Mouse (Mus musculus) midbrain, embryonic 13.5 days (tissue): ENCODE measurements around the gene Smpdl3a. TPM values are rescaled to one million over a fixed set of nuclear protein-coding genes. Genes with fewer than 3 reads are reported as not detected.

Experiments used
- ATAC-seq: fragments of 200-750 bp; cut with Nextera tagmentation; 2 replicates; pipeline ENCODE4 v1.8.0; 2017; ENCODE audit warnings: mild to moderate bottlenecking, moderate TSS enrichment, moderate library complexity
- H3K27ac ChIP-seq: fragments of 300-500 bp; sonication (generic); 2 replicates; pipeline ENCODE4 v1.5.1; 2015; ENCODE audit warnings: inconsistent platforms, mild to moderate bottlenecking, moderate library complexity
- H3K27me3 ChIP-seq: fragments of 300-500 bp; sonication (generic); 2 replicates; pipeline ENCODE4 v1.6.1; 2015; ENCODE audit warnings: mild to moderate bottlenecking, inconsistent platforms
- H3K36me3 ChIP-seq: fragments of 300-500 bp; sonication (generic); 2 replicates; pipeline ENCODE4 v1.6.1; 2015; ENCODE audit warnings: mild to moderate bottlenecking, inconsistent platforms
- H3K4me1 ChIP-seq: fragments of 300-500 bp; sonication (generic); replicated peaks from 2 replicates; pipeline ENCODE4 v1.6.1; 2015; ENCODE audit warnings: inconsistent platforms
- H3K4me2 ChIP-seq: fragments of 300-500 bp; sonication (generic); replicated peaks from 2 replicates; pipeline ENCODE4 v1.6.1; 2015; ENCODE audit warnings: moderate library complexity, mild to moderate bottlenecking, inconsistent platforms
- H3K4me3 ChIP-seq: fragments of 300-500 bp; sonication (generic); replicated peaks from 2 replicates; pipeline ENCODE4 v1.5.1; 2015; ENCODE audit warnings: mild to moderate bottlenecking, inconsistent platforms
- H3K9ac ChIP-seq: fragments of 300-500 bp; sonication (generic); replicated peaks from 2 replicates; pipeline ENCODE4 v1.6.1; 2015; ENCODE audit warnings: mild to moderate bottlenecking, inconsistent platforms
- H3K9me3 ChIP-seq: fragments of 300-500 bp; sonication (generic); 2 replicates; pipeline ENCODE4 v1.6.1; 2016; ENCODE audit warnings: mild to moderate bottlenecking, inconsistent platforms
- WGBS: fragments of 180-500 bp; shearing (Covaris S2); methylation state at CpG from one replicate; pipeline ENCODE4 v1.1.7; 2015; 5-methylcytosine and 5-hydroxymethylcytosine counted together
- polyA plus RNA-seq: library from polyadenylated mRNA; unstranded; fragments of >200 nt; fragmentation: Nextera tagmentation; extraction: Ambion mirVana; gene quantifications from 2 replicates; pipeline ENCODE4 v1.2.1, GENCODE M21; 2015

The Smpdl3a gene
- polyA plus RNA-seq, 1 experiment from 2014 or later, result 14.1 TPM

DNA sequence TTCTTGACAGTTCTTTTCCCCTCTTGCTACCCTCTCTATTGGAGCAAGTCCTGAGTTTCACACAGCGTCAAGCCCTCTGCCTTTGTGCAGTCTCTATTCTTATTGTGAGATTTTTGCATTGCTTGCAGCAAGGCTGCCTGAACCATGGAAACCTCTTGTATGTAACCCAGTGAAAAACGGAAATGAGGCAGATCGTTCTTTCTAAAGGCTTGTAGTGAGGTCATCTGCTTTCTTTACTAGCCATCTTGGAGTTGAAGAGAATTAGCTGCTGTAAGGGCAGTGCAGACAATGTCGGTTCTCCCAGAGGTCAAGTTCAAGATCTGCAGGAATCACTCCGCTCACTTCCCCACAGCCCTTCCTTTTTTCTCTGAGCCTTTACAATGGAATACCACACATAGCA lies 34.5 kb downstream of the Smpdl3a start:
- no peak overlapping the region for H3K4me2 ChIP-seq
- peak; percentile 84 for ATAC-seq
- peaks cover 59% of the 10 kb centered on the region for H3K27me3 ChIP-seq
- no peak overlapping the region for H3K4me3 ChIP-seq
- no peaks in the 10 kb centered on the region for H3K36me3 ChIP-seq
- H3K27ac ChIP-seq, result no peak overlapping the region
- WGBS, result 4% methylated on average over 5 of the region's 5 CpGs
- H3K9ac ChIP-seq, result no peak overlapping the region
- peaks cover 15% of the 10 kb centered on the region; the same call in 1 of the 2 replicates for H3K4me1 ChIP-seq
- H3K9me3 ChIP-seq, result no peaks in the 10 kb centered on the region

DNA sequence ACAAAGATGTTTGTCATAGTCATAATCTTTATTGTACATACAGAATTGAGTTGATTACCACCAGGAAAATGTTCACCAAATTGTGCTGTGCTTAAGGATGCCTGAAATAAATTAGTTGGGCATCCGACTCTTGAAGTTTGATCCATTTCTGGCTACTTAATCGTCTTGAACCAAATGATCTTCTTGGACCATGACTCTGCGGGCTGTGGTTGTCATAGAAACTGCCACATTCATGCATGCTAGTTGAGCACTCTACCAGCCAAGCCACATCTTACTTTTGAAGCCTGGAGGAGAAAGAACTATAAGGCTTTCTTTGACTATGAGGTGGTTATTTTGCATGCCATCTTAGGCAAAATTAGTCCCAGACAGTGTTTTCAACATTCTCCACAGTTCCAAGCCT lies 35.5 kb downstream of the Smpdl3a start:
- no peak overlapping the region for H3K4me3 ChIP-seq
- no peaks in the 10 kb centered on the region for H3K36me3 ChIP-seq
- H3K4me1 ChIP-seq, result peaks cover 15% of the 10 kb centered on the region; the same call in 1 of the 2 replicates
- no peak overlapping the region for H3K9ac ChIP-seq
- 46% methylated on average over 3 of the region's 3 CpGs for WGBS
- H3K27me3 ChIP-seq, result peaks cover 61% of the 10 kb centered on the region
- H3K27ac ChIP-seq, result no peak overlapping the region
- no peak overlapping the region for H3K4me2 ChIP-seq
- no peaks in the 10 kb centered on the region for H3K9me3 ChIP-seq
- no peak for ATAC-seq

DNA sequence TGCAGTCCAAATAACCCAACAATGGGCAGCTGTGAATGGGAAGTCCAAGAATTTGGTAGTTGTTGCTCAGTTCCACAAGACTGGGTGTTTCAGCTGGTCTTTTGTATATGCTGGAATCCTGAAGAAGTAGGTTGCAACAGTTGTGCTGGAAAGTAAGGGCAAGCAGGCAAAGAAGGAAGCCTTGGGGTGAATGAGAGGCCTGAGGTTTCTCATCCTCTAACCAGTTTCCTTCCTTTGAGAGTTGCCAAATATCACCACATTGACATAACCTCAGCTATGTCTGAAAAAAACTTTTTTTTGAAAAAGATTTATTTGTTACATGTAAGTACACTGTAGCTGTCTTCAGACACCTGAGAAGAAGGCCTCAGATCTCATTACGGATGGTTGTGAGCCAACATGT lies 41.0 kb downstream of the Smpdl3a start:
- H3K27ac ChIP-seq, result no peak overlapping the region
- ATAC-seq, result no peak
- WGBS, result 98% methylated on average over 1 of the region's 1 CpGs
- H3K36me3 ChIP-seq, result no peaks in the 10 kb centered on the region
- no peaks in the 10 kb centered on the region for H3K9me3 ChIP-seq
- H3K4me2 ChIP-seq, result no peak overlapping the region
- H3K4me1 ChIP-seq, result no peaks in the 10 kb centered on the region
- H3K9ac ChIP-seq, result no peak overlapping the region
- peaks cover 39% of the 10 kb centered on the region for H3K27me3 ChIP-seq
- H3K4me3 ChIP-seq, result no peak overlapping the region

DNA sequence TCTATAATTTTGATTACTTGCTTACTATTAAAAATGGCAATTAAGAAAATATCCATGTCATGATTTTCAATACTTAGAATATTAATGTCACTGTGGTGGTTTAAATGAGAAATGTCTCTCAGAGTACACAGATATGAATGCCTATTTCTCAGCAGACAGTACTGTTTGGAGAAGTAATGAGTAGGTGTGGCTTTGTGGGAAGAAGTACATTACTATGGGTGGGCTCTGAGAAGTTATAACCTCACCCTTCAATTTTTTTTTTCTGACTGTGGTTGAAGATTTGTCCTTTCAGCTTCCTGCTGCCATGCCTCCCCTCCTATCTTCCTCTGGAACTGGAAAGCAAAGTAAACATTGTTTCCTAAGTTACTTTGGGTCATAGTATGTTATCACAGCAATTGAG lies 41.8 kb downstream of the Smpdl3a start:
- ATAC-seq, result no peak
- Histone ChIP-seq H3K4me1 (no peaks in the 10 kb centered on the region), H3K36me3 (no peaks in the 10 kb centered on the region), H3K4me2 (no peak overlapping the region), H3K27ac (no peak overlapping the region), H3K9me3 (no peaks in the 10 kb centered on the region), H3K27me3 (peaks cover 30% of the 10 kb centered on the region), H3K9ac (no peak overlapping the region), H3K4me3 (no peak overlapping the region)

DNA sequence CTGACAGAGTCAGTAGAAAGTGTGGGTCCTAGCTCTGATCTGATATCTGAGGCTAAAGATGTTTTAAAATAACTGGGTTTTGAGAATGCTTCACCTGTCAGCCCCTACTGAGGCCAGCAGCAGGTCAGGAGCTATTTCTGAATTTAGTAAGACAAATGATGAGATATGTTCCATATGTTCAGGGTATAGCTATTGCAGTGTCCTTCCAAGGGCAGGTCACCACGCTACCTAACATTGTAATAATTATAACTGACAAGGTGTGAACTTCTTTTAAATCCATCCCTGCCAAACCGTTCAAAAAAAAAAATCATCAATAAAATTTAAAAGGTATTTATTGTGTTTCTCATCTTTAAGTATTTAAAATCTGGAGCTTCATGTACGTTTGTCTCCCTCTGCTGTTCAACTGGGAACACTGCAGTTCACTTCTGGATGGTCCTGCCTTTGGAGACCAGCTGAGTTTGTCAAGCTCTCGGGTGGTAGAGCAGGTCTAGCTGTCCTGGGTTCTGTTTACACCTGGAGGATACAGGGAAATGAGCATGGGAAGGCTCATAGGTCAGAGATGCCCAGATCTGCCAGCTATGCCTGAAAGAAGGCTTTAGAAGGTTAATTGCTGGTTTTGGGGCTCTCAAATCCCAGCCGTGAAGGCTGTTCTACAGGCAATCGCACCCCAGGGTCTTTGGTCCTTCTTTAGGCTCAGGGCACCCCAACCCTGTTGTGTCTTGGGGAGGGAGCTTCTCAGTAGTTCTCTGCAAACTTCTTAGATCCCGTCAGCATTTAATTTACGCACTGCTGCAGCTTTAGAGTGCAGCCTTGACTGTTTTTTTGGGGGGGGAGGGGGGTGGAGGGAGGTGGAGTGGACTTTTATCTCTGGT lies 47.7 kb downstream of the Smpdl3a start:
- H3K9ac ChIP-seq, result no peak overlapping the region
- H3K9me3 ChIP-seq, result no peaks in the 10 kb centered on the region
- WGBS, result 41% methylated on average over 8 of the region's 8 CpGs
- no peak overlapping the region for H3K4me3 ChIP-seq
- peaks cover 8% of the 10 kb centered on the region for H3K27me3 ChIP-seq
- no peaks in the 10 kb centered on the region for H3K4me1 ChIP-seq
- peak; percentile 88 for ATAC-seq
- H3K27ac ChIP-seq, result no peak overlapping the region
- H3K36me3 ChIP-seq, result no peaks in the 10 kb centered on the region
- H3K4me2 ChIP-seq, result no peak overlapping the region

DNA sequence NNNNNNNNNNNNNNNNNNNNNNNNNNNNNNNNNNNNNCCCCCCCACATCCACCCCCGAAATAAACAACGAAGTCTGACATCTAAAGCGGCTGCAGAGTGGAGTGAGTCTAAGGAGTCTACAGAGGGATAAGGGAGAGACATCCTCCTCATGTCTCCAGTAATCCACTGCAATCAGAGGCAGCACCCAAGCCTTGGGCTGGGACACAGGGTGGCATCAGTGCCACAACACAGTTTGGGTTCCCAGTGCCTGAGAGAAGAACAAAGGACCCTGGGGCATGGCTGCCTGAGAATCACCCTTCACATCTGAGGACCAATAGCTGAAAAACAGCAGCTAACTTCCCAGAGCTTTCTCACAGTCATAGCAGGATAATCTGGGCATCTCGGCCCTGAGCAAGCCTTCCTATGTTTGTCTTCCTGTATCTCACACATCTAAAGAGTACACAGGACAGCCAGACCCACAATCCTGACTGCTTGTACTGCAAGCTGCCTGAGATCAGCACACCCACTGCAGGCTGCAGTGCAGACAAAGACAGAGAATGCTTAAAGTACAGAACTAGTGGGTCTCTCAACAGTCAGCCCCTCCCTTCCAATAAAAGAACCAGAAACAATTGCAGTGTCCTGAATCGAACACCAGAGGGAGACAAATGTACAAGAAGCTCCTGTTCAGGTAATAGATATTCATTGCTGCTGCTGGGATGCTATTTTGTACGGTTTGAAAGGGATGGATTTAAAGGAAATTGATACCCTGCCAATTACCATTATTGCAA lies 54.0 kb downstream of the Smpdl3a start:
- no peaks in the 10 kb centered on the region for H3K36me3 ChIP-seq
- H3K27me3 ChIP-seq, result no peaks in the 10 kb centered on the region
- H3K4me2 ChIP-seq, result no peak overlapping the region
- 0 out of 2 replicates have a peak overlapping the region, but pooled peaks have one; percentile 39 for H3K9ac ChIP-seq
- no peaks in the 10 kb centered on the region for H3K4me1 ChIP-seq
- no peaks in the 10 kb centered on the region for H3K9me3 ChIP-seq
- peak; percentile 83 for ATAC-seq
- H3K4me3 ChIP-seq, result no peak overlapping the region
- WGBS, result 64% methylated on average over 6 of the region's 6 CpGs
- no peak overlapping the region for H3K27ac ChIP-seq

Other genes starting within 250 kb of the Smpdl3a start
- 5.9 and 7.8 TPM in 2 replicates for gene Pkib, start 162.4 kb upstream of the Smpdl3a start, polyA plus RNA-seq
- 1,295 and 1,380 TPM in 2 replicates for gene Fabp7, start 9.5 kb upstream of the Smpdl3a start, polyA plus RNA-seq